Mouse (Mus musculus): Measurements from ENCODE around the gene Ncoa6. TPM values are rescaled to one million over a fixed set of nuclear protein-coding genes. Genes with fewer than 3 reads are reported as not detected.

Ncoa6 gene
- 5.3 TPM for polyA plus RNA-seq (2017; shearing (Covaris generic))

GRCm38 (mm10) chr2:155473570-155474088 is at the start of gene Ncoa6:
Gene Ncoa6, minus strand, starts transcription at chr2:155473894.

DNA sequence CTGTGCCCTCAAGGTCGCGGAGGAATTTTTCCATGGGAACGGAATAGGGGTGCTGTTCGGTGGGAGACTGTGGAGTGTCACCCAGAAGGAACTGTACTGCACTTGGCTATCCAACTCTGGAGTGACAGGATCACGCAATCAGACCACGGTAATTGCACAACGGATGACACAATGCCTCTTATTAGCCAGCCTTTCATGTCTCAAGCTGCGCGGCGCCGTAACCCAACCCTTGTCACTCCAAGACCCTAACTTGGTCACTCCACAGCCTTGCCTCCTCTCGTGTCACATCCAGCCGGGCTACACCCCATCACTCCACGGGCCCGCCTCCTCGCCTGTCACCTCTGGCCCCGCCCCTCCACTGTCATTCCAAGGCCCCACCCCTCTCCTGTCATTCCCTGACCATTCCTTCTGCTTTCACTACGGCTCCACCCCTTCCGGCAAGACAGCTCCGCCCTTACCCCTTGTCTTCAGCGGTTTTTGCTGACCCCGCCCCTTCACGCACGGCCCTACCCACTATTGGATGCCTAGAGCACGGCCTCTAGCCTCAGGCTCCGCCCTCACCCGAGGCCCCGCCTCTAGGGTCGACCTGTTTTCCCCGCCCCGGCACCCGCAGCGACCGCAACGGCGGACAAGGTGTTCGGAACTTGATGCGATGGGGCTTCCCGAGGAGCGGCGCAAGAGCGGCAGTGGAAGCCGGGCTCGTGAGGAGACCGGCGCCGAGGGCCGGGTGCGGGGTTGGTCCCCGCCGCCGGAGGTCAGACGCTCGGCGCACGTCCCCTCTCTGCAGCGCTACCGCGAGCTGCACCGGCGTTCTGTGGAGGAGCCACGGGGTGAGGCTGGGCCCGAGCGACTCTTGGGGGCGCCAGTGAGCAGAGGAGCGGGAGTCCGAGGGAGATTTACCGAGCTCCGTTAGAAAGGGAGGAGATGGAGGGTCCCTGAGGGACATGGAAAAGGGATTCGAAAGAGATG is 44.0 kb upstream of the Ncoa6 start, which contains the start of the genes Acss2 and Ggt7:
Gene Acss2, plus strand, starts transcription at position 494 of the 969 bp plus-strand sequence.
Gene Ggt7, minus strand, starts transcription at position 783 of the 969 bp plus-strand sequence.

DNA sequence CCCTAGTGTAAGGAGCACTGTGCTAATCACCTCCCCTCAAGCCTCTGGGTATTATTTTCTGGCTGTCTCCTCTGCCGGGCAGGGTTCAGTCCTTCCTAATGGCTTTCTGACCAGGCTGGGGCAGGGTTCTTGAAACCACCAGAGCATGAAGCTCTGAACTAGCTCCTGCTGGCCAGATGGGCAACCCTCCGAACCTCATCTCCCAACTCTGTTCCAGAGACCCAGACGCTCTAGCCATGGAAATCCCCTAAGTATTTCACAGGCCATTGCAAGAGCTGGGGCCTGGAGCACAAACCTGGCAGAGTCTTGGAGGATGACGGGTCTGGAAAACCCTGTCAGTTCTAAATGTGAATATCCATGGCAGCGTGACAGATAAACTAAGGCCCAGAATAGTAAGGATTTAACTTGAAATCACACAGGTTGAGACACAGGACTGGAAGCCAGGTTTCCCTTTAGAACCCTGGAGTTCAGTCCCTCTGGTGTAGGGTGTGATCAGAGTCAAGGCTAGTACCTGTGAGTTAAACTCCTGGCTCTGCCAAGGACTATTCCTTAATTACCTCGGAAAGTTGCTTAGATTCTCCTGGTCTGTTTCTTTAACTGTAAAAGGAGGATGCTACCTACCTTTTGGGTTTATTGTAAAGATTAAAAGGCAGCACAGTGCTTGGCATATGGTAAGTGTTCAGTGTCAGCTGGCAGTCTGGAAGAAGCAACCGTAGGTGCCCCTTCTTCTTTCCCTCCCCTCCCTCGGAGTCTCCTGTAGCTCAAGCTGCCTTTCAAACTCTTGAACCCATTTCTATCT is 93.2 kb downstream of the Ncoa6 start, which contains the start of gene Trp53inp2:
Gene Trp53inp2, plus strand, starts transcription at position 799 of the 799 bp plus-strand sequence.

GRCm38 (mm10) chr2:155356971-155357591 is 116.6 kb downstream of the Ncoa6 start, which contains the start of gene Pigu:
Gene Pigu, minus strand, starts transcription at chr2:155357430.

Other genes with a start within 250 kb of the Ncoa6 start
- gene Dynlrb1, start 237.4 kb downstream of the Ncoa6 start, polyA plus RNA-seq (2017; shearing (Covaris generic)), result 342 TPM
- gene Map1lc3a, start 197.6 kb downstream of the Ncoa6 start, polyA plus RNA-seq (2017; shearing (Covaris generic)), result 2.2 TPM
- 56.2 TPM for gene Pigu, start 116.5 kb downstream of the Ncoa6 start, polyA plus RNA-seq (2017; shearing (Covaris generic))
- gene Trp53inp2, start 92.8 kb downstream of the Ncoa6 start, polyA plus RNA-seq (2017; shearing (Covaris generic)), result 1.5 TPM
- gene Acss2, start 44.1 kb upstream of the Ncoa6 start, polyA plus RNA-seq (2017; shearing (Covaris generic)), result 37.0 TPM
- gene Ggt7, start 44.3 kb upstream of the Ncoa6 start, polyA plus RNA-seq (2017; shearing (Covaris generic)), result 19.8 TPM
- gene Gss, start 118.9 kb upstream of the Ncoa6 start, polyA plus RNA-seq (2017; shearing (Covaris generic)), result 19.4 TPM
- 0.19 TPM for gene Myh7b, start 137.3 kb upstream of the Ncoa6 start, polyA plus RNA-seq (2017; shearing (Covaris generic))
- 70.5 TPM for gene Trpc4ap, start 218.5 kb upstream of the Ncoa6 start, polyA plus RNA-seq (2017; shearing (Covaris generic))